Mouse (Mus musculus) thymus, adult 18-20 months (tissue): ENCODE data around the gene 4931406P16Rik.
A peak's percentile ranks its signal among the peaks of the same experiment; 100 is the strongest.
"Not testable (repeated sequence)": the region's sequence is repeated elsewhere in the genome, so short reads cannot be mapped to it uniquely, and the experiment has no call there.

Experiments
- DNase-seq, 2 experiments: peaks; one replicate each; pipeline ENCODE4 v3.0.0; 2022; ENCODE audit warnings: mixed read lengths in 2 of 2

4931406P16Rik gene

DNA sequence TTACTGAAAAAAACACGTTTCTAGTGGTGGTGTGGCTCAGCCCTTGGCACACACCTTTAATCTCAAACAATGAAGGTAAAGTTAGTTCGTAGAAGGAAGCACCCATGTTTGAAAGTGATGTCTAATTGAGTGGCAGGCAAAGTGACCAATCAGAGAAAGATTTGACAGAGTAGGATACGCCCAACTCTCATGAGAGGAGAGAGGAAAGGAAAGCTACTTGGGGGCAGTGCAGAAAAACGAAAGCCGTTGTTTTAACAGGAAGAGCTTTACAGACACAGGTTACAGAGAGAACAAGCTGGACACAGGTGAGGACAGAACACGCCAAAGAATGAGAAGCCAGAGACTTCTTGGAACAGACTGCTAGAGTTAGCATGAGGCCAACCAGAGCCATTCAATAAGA is 107.0 kb downstream of the 4931406P16Rik start:
- no peak for DNase-seq

DNA sequence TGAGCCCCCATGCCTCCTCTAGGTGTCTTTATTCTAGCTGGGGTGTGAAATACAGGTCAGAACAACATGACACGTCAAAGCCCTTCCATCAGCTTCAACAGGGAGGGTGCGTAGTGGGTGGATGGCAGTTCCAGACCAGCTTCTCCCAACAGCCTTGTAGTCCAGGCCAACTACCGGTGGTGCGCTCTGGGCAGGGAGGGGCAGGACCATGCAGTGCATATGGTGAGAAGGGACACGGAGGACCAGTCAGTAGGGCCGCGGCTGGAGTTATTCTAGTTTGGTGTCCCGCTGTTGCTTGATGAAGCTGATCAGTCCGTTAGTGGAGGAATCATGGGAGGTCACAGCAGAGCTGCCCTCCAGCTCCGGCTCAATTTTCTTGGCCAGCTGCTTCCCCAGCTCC is 111.2 kb downstream of the 4931406P16Rik start:
- not testable (repeated sequence) for DNase-seq

DNA sequence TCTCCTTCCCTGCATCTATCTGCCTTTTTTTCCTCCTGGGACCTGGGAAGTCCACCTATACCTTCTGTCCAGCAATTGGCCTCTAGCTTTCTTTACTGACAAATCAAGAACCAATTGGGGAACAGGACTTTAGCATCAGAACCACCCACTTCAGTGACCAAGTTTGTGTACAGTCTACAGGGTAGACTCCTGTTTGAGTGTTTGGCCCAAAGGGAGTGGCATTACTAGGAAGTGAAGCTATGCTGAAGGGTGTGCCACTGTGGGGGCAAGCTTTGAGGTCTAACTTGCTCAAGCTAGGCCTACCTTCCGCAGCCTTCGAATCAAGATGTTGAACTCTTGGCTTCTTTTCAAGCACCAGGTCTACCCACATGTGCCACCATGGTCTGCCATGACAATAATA is 112.5 kb downstream of the 4931406P16Rik start:
- DNase-seq = no peak

DNA sequence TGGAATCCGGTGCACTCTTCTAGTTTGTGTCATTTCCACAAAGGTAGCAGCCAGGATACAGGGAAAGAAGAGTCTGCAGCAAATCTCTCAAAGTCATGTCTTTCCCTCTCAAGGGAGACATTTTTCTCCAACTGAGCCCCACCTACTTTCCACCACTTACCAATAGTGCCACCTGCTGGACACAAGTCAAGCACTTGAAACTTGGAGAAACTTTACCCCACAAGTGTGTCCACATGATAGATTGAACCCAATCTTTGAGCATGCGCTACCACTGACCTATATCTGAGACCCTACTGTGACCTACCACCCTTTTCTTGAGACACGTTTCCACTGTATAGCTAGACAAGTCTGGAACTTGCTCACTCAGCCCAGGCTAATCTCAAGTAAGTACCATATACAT is 115.0 kb downstream of the 4931406P16Rik start:
- DNase-seq = no peak

DNA sequence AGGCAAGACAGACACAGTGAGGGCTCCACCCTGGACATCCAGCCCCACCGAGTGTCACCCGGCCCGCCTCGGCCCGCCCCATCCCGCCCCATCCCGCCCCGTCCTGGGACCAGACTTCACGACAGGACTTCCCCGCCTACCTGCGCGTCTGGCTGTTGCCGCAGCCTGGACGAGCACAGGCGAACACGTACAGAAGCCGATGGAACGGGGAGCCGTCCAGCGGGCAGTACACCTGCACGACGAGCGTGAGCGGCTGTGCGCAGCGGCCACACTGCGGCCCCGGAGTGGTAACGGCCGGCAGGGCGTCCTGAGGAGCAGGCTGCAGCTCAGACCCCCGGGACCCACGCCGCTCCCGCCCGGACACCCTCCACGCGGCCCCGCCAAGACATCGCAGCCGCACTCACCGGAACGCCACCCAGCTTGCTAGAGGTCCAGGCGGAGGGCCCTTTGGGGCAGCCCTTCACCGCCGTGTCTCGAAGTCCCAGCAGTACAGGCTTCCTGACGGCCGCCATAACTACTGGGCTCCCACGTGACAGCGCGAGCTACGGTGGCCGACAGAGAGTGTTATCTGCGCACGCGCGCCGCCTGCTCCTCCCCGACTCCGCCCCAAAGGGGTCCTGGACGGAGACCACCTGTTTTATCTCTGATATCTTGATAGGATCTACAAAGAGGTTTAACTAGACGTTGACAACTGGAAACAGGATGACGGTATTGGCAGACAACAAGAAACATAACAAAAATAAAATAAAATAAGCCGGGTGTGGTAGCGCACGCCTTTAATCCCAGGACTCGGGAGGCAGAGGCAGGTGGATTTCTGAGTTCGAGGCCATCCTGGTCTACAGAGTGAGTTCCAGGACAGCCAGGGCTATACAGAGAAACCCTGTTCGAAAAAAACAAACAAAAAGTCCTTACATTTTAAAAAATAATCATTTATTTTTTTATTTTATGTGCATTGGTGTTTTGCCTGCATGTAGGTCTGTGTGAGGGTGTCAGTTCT is 116.9 kb downstream of the 4931406P16Rik start, which contains the start of gene Pdcd2l:
Gene Pdcd2l, minus strand, starts transcription at position 530 of the 997 bp plus-strand sequence.
- DNase-seq = peak; percentile 77 to 82

DNA sequence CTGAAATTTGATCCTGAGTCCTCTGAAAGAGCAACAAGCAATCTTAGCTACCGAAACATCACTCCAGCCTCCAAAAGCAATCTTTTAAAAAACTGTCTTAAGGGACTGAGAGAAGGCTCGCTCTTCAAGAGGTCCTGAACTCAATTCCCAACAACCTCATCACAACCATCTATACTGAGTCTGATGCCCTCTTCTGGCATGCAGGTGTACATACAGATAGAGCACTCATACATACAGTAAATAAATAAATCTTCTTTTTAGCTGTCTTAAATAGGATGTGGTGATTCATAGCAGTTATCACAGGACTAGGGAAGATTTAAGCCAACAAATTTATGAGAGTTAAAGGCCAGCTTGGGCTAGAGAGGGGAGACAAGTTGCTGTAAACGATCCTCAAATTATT is 117.7 kb downstream of the 4931406P16Rik start:
- DNase-seq = no peak

DNA sequence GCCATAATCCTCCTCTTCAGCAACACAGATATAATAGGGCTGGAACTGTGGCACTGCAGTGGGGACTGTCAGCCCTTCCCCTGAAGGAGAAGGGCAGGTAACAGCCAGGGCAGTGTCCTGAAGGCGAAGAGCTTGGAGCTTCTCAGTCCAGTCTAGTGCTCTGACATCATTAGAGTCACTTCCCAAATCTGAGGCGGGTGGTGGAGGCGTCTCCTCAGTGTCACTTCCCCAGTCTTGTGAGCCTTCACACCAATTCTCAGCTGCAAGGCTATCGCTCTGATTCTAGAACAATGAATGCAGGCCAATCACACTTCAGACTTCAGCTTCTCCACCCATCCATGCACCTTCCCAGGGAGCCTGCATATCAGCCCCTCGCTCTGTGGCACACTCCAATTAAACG is 120.5 kb downstream of the 4931406P16Rik start:
- DNase-seq = no peak

DNA sequence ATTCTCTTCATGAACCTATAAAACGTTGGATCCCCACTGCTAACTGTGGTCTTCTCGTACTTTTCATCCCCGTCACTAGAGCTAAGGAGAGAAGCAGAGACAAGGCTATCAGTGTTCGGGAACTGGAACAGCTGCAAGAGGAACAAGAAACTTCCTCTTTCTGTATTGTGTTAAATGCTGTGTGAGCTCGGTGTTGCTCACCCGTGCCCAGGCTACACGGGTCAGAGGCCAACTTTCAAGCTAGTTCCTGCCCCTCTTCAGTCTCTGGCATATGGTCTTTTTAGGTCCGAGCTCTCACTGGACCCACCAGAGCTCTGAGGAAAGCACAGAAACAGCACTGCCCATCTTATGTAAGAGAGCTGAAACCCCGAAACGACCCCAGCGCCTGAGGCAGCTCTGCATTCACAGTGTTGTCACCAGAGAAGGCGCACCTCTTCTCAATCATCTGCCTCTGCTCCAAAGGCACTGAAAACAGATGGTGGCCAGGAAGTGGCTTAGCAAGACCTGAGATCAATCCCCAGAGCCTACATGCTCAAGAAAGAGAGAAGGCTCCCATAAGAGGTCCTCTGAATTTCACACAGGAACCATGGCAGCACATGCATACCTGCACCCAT is 123.9 kb downstream of the 4931406P16Rik start:
- DNase-seq = no peak
